Mouse (Mus musculus): ENCODE measurements around the gene Stab2. TPM values are rescaled to one million over a fixed set of nuclear protein-coding genes. Genes with fewer than 3 reads are reported as not detected.

Gene Stab2
- under 1 TPM; 0.43 to 0.91 TPM for polyA plus RNA-seq (2017; shearing (Covaris generic))

GRCm38 (mm10) chr10:87007385-87008214, at the start of gene Stab2:
Gene Stab2, minus strand, starts transcription at chr10:87008025.

Other genes with a start within 250 kb of the Stab2 start
- gene Gm49358, start 244.1 kb downstream of the Stab2 start, polyA plus RNA-seq (2017; shearing (Covaris generic)) = under 1 TPM in 1 of 2 experiments, not detected in 1; 0.91 TPM
- gene Nt5dc3, start 229.0 kb downstream of the Stab2 start, polyA plus RNA-seq (2017; shearing (Covaris generic)) = 1 to 10 TPM; 1.4 to 1.6 TPM
- gene 1700113H08Rik, start 50.0 kb upstream of the Stab2 start, polyA plus RNA-seq (2017; shearing (Covaris generic)) = not detected

Measured in activated CD4-positive, CD25-positive, alpha-beta regulatory T cell (primary cell).